Mouse (Mus musculus): ENCODE measurements around the gene Gstm2. TPM values are rescaled to one million over a fixed set of nuclear protein-coding genes. Genes with fewer than 3 reads are reported as not detected.

Gstm2 gene
- polyA plus RNA-seq, 1 experiment from 2014 or later, result 6.3 TPM

DNA sequence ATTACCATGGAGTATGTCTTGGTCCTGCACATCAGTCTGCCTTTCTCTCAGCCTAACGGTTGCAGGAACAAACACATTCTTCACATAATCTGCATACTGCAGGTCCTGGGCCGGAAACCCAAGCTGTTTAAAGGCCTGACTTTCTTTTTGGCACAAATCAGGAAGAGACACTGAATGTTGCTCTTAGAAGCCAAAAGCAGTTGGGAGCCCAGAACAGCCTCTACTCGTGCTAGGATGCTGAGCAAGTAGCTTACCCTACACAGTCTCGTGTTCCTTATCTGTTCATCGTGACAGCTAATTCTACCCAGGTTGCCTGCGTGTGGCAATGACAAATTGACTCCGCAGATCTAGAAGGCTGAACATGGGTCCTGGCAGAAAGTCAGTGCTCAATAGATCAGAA, 45.7 kb downstream of the Gstm2 start:
- H3K9me3 ChIP-seq (replicated peaks), result no peaks in the 10 kb centered on the region
- ATAC-seq (ENCODE audit: insufficient read depth), result no peak
- H3K36me3 ChIP-seq (replicated peaks), result no peaks in the 10 kb centered on the region
- H3K4me3 ChIP-seq (replicated peaks), result no peak overlapping the region
- H3K27ac ChIP-seq (replicated peaks), result no peak overlapping the region
- no peak overlapping the region for H3K9ac ChIP-seq
- 63% methylated on average over 7 of the region's 7 CpGs for WGBS (ENCODE audit: insufficient replicate concordance)
- H3K4me2 ChIP-seq, result no peak overlapping the region
- peaks cover 5% of the 10 kb centered on the region; the same call in 1 of the 2 replicates for H3K4me1 ChIP-seq (replicated peaks)
- no peaks in the 10 kb centered on the region for H3K27me3 ChIP-seq

DNA sequence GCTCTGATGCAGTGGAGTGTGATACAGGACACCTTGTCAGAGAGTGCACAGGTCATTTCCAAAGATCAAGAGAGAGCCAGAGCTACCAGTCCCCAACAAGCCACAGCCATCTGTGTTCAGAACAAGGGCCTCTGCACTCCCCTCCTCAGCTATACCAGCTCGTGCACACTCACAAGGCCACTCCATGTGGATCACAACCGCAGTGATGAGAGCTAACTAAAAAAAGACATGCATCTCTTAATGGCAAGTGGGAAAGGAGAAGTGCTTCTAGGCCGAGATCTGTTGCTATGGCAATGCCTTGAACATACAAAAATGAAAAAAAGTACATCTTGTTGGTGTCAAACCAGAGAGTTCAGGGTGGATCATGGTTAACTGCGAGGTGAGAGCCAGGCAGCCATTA, 46.4 kb downstream of the Gstm2 start:
- Histone ChIP-seq H3K4me2 (no peak overlapping the region), H3K9ac (no peak overlapping the region), H3K27ac (replicated peaks) (no peak overlapping the region), H3K4me3 (replicated peaks) (no peak overlapping the region), H3K4me1 (replicated peaks) (peaks cover 5% of the 10 kb centered on the region; the same call in 1 of the 2 replicates), H3K9me3 (replicated peaks) (no peaks in the 10 kb centered on the region), H3K27me3 (no peaks in the 10 kb centered on the region), H3K36me3 (replicated peaks) (no peaks in the 10 kb centered on the region)
- no peak for ATAC-seq (ENCODE audit: insufficient read depth)
- 48% methylated on average over 4 of the region's 4 CpGs for WGBS (ENCODE audit: insufficient replicate concordance)

DNA sequence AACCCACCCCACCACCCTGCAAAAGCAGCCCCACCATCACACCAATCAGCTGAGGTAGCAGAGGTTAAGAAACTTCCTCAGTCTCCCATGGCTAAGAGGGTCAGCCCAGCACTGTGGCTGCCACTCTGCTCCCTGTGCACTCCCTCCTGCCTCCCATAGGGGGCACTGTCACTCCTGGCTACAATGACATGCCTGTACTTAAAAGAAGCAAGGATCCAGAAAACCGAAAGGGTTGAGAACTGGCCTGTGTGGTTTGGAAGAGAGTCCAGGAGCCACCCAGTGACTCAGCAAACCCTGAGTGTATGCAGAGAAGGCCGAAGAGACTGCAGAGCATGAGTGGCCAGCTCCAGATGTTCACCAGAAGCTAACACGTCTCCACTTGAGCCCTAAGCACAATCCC, 46.9 kb downstream of the Gstm2 start:
- H3K36me3 ChIP-seq (replicated peaks), result no peaks in the 10 kb centered on the region
- H3K4me3 ChIP-seq (replicated peaks), result no peak overlapping the region
- H3K9ac ChIP-seq, result no peak overlapping the region
- no peaks in the 10 kb centered on the region for H3K27me3 ChIP-seq
- H3K4me1 ChIP-seq (replicated peaks), result peaks cover 5% of the 10 kb centered on the region; the same call in 1 of the 2 replicates
- no peak overlapping the region for H3K27ac ChIP-seq (replicated peaks)
- no peaks in the 10 kb centered on the region for H3K9me3 ChIP-seq (replicated peaks)
- no peak for ATAC-seq (ENCODE audit: insufficient read depth)
- H3K4me2 ChIP-seq, result no peak overlapping the region
- WGBS (ENCODE audit: insufficient replicate concordance), result 13% methylated on average over 3 of the region's 3 CpGs

DNA sequence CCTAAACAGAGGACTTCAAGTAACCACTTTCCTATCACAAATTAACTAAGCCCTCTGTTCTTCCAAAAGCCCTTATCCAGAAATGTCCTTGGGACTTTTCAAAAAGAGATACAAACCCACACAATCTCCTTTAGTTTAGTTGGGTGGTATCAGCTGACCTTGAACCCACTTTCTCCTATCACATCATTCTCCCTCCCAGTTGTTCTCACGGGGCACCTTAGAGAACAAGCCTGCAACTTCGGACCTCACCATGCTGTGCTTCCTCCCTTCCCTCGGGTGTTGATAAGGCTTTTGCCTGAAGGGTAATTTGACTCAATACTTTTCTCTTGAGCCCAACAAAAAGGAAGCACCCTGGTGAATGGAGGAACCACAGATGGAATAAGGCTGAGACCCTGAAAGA, 50.4 kb downstream of the Gstm2 start:
- Histone ChIP-seq H3K4me1 (replicated peaks) (peaks cover 14% of the 10 kb centered on the region), H3K9me3 (replicated peaks) (no peaks in the 10 kb centered on the region), H3K4me3 (replicated peaks) (no peak overlapping the region), H3K9ac (no peak overlapping the region), H3K36me3 (replicated peaks) (no peaks in the 10 kb centered on the region), H3K27me3 (no peaks in the 10 kb centered on the region), H3K27ac (replicated peaks) (no peak overlapping the region), H3K4me2 (no peak overlapping the region)
- WGBS (ENCODE audit: insufficient replicate concordance), result 16% methylated on average over 3 of the region's 3 CpGs
- no peak for ATAC-seq (ENCODE audit: insufficient read depth)

DNA sequence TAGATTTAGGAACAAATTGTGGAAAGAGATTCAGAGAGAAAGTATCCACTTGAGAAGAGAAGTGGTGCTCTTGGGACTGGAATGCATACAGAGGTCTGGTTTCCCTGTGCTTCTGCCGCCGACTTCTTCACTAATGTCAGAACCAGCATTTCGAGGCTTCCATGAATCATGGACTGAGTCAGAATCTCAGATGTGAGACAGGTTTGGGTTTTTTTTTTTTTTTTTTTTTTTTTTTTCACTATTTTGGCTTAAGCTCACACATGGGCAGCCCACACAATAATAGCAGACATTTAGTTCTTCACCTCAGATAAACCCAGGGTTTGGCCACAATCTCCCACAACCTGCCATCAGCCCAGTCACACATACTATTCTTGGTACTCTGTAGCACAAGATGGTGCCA, 51.0 kb downstream of the Gstm2 start:
- no peaks in the 10 kb centered on the region for H3K9me3 ChIP-seq (replicated peaks)
- no peak overlapping the region for H3K9ac ChIP-seq
- no peak for ATAC-seq (ENCODE audit: insufficient read depth)
- no peaks in the 10 kb centered on the region for H3K27me3 ChIP-seq
- H3K36me3 ChIP-seq (replicated peaks), result no peaks in the 10 kb centered on the region
- no peak overlapping the region for H3K4me2 ChIP-seq
- no peak overlapping the region for H3K4me3 ChIP-seq (replicated peaks)
- H3K4me1 ChIP-seq (replicated peaks), result peaks cover 14% of the 10 kb centered on the region
- WGBS (ENCODE audit: insufficient replicate concordance), result 59% methylated on average over 3 of the region's 3 CpGs
- H3K27ac ChIP-seq (replicated peaks), result no peak overlapping the region

DNA sequence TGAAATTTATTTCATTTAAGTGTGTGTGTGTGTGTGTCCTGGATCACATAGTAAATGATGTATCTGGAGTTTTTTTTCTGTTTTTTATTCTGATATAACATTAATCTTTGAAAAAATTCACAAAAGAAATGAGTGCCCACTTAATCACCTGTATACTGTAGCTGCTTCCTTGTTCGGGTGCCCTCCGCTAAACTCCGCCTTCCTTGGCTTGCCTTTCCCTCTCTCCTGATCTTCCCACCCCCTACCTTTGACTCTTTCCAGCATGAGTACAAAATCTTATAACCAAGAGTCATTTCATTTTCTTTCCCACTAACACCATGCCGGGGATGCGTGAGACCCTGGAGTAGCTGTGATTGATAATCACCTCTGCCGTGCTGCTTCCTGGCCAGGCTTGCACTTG, 54.1 kb downstream of the Gstm2 start:
- Histone ChIP-seq H3K27ac (replicated peaks) (no peak overlapping the region), H3K9ac (no peak overlapping the region), H3K4me3 (replicated peaks) (no peak overlapping the region), H3K36me3 (replicated peaks) (no peaks in the 10 kb centered on the region), H3K27me3 (no peaks in the 10 kb centered on the region), H3K4me1 (replicated peaks) (peaks cover 9% of the 10 kb centered on the region; the same call in 1 of the 2 replicates), H3K4me2 (no peak overlapping the region), H3K9me3 (replicated peaks) (no peaks in the 10 kb centered on the region)
- WGBS (ENCODE audit: insufficient replicate concordance), result 70% methylated on average over 6 of the region's 6 CpGs
- ATAC-seq (ENCODE audit: insufficient read depth), result no peak

Other genes starting within 250 kb of the Gstm2 start
- 6.3 and 6.7 TPM in 2 replicates for gene Csf1, start 226.0 kb downstream of the Gstm2 start, polyA plus RNA-seq (2015; fragmentation: Nextera tagmentation; extraction: Ambion mirVana)
- 0.20 TPM in 1 of 2 replicates, not detected in the other for gene Eps8l3, start 109.2 kb downstream of the Gstm2 start, polyA plus RNA-seq (2015; fragmentation: Nextera tagmentation; extraction: Ambion mirVana)
- 158 and 174 TPM in 2 replicates for gene Gstm5, start 90.6 kb downstream of the Gstm2 start, polyA plus RNA-seq (2015; fragmentation: Nextera tagmentation; extraction: Ambion mirVana)
- 28.8 and 38.6 TPM in 2 replicates for gene Gstm7, start 54.6 kb downstream of the Gstm2 start, polyA plus RNA-seq (2015; fragmentation: Nextera tagmentation; extraction: Ambion mirVana)
- 17.2 TPM in 2 replicates for gene Gstm6, start 42.7 kb downstream of the Gstm2 start, polyA plus RNA-seq (2015; fragmentation: Nextera tagmentation; extraction: Ambion mirVana)
- gene Gstm3, start 17.2 kb downstream of the Gstm2 start, polyA plus RNA-seq (2015; fragmentation: Nextera tagmentation; extraction: Ambion mirVana), result 14.9 and 15.4 TPM in 2 replicates
- gene Gstm1, start 31.5 kb upstream of the Gstm2 start, polyA plus RNA-seq (2015; fragmentation: Nextera tagmentation; extraction: Ambion mirVana), result 415 and 453 TPM in 2 replicates
- gene Gstm4, start 58.4 kb upstream of the Gstm2 start, polyA plus RNA-seq (2015; fragmentation: Nextera tagmentation; extraction: Ambion mirVana), result 18.5 and 19.1 TPM in 2 replicates
- gene Ampd2, start 100.2 kb upstream of the Gstm2 start, polyA plus RNA-seq (2015; fragmentation: Nextera tagmentation; extraction: Ambion mirVana), result 63.7 and 76.6 TPM in 2 replicates
- gene Gnat2, start 106.3 kb upstream of the Gstm2 start, polyA plus RNA-seq (2015; fragmentation: Nextera tagmentation; extraction: Ambion mirVana), result 2.7 and 3.8 TPM in 2 replicates
- gene Gnai3, start 159.7 kb upstream of the Gstm2 start, polyA plus RNA-seq (2015; fragmentation: Nextera tagmentation; extraction: Ambion mirVana), result 63.4 and 66.5 TPM in 2 replicates
- gene Gpr61, start 168.4 kb upstream of the Gstm2 start, polyA plus RNA-seq (2015; fragmentation: Nextera tagmentation; extraction: Ambion mirVana), result 0.02 TPM in 1 of 2 replicates, not detected in the other
- gene Amigo1, start 199.9 kb upstream of the Gstm2 start, polyA plus RNA-seq (2015; fragmentation: Nextera tagmentation; extraction: Ambion mirVana), result 0.75 and 1.1 TPM in 2 replicates
- 2.2 TPM in 2 replicates for gene Cyb561d1, start 214.8 kb upstream of the Gstm2 start, polyA plus RNA-seq (2015; fragmentation: Nextera tagmentation; extraction: Ambion mirVana)
- 2.0 and 2.6 TPM in 2 replicates for gene Atxn7l2, start 224.5 kb upstream of the Gstm2 start, polyA plus RNA-seq (2015; fragmentation: Nextera tagmentation; extraction: Ambion mirVana)
- 0.39 and 0.78 TPM in 2 replicates for gene Sypl2, start 240.2 kb upstream of the Gstm2 start, polyA plus RNA-seq (2015; fragmentation: Nextera tagmentation; extraction: Ambion mirVana)

Measured in liver, embryonic 15.5 days (tissue).